ENCODE assay signal across 17 mouse cellular contexts in the genomic region with DNA sequence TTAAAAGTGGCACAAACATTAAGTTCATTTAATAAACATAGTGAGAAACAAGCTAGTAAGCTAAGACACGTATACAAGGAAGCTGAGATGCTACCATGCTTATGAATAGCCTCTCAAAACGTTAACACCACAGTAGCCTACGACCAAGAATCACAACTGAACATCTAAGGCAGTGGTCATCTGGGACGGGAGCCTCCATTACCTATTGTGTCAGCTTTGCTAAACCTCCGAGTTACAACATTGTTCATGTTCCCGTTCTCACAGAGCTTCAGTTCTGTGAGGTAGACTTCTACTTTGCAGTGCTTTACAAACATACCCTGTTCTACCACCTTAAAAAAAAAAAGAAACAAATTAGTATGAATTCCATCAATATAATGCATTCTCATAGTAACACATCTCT.
"Had no signal": no experiment of that assay in that cellular context is flagged by ENCODE, and none has a peak within 500 bp of the region (broad histone marks: within the 10 kb centered on the region; RNA-seq: fewer than 3 reads in every experiment).

No protein-coding gene starts in this region.

- DNase-seq: retina, postnatal 1 day; right cerebral cortex, adult 18-20 months; right cerebral cortex, postnatal 14 days; right cerebral cortex, postnatal 25 days; right cerebral cortex, postnatal 4 days; spleen, adult 18-20 months; thymus, adult 18-20 months; thymus, adult 2 months; thymus, postnatal 14 days; thymus, postnatal 25 days; thymus, postnatal 36 days; thymus, postnatal 4 days had no signal

- H3K27ac ChIP-seq: neural tube, embryonic 12.5 days; neural tube, embryonic 13.5 days; neural tube, embryonic 15.5 days; stomach, embryonic 15.5 days; stomach, postnatal 0 days had no signal

- H3K4me3 ChIP-seq: neural tube, embryonic 12.5 days; neural tube, embryonic 13.5 days; neural tube, embryonic 15.5 days; stomach, embryonic 15.5 days had no signal
